Mouse (Mus musculus) heart, adult 11 months (tissue): ENCODE measurements around the gene Pex12.
"Not testable (repeated sequence)": the region's sequence is repeated elsewhere in the genome, so short reads cannot be mapped to it uniquely, and the experiment has no call there.

Source experiments
- DNase-seq: peaks from one replicate; pipeline ENCODE4 v3.0.0; 2022

Gene Pex12

DNA sequence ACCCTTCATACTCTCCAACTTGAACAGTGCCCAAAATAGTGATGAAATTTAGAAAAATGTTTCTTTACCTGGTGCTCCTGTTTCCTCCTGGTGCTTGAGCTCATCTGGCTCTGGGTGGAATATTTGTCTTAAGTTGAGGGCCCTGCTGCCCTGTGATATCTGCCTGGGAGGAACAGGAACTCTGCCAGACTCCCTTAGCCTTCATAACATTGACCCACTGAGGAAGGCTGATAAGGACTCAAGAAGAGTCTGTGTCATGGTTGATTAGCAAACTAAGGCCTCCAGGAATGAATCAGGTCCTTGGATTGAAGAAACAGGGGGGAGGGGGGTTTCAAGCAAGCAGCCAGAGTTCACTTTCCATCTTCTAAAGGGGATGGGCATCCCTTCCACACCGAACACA is 15.8 kb downstream of the Pex12 start, which contains the start of gene Slfn14:
Gene Slfn14, minus strand, starts transcription at position 161 of the 400 bp plus-strand sequence.
- peak; percentile 57 for DNase-seq

- DNase-seq, result peak; percentile 55
These were observed 16.8 kb downstream of the Pex12 start for GRCm38 (mm10) chr11:83285627-83286026.

DNA sequence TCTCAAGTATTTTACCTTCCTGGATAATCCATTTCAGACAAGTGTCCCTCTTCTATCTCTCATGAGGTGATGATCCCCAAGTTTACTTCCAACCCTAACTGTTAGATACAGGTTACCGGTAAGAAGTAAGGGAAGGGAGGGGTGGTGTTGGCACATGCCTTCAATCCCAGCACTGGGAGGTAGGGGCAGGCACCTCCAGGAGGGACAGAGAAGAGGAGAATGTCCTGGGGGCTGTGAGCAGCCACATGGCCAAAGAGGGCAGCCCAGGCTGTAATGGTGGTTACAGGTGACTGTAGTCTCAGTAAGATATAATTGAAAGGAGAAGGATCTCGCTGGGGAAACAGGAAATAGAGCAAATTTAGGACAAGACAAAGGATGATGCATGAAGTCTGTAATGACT is 20.3 kb downstream of the Pex12 start:
- peak; percentile 75 for DNase-seq

- peak; percentile 96 for DNase-seq
These were observed 22.7 kb downstream of the Pex12 start for GRCm38 (mm10) chr11:83279691-83280090.

- peak; percentile 85 for DNase-seq
These were observed 23.4 kb downstream of the Pex12 start for GRCm38 (mm10) chr11:83279024-83279423.

GRCm38 (mm10) chr11:83276251-83276650 is 26.1 kb downstream of the Pex12 start:
- peak; percentile 85 for DNase-seq

DNA sequence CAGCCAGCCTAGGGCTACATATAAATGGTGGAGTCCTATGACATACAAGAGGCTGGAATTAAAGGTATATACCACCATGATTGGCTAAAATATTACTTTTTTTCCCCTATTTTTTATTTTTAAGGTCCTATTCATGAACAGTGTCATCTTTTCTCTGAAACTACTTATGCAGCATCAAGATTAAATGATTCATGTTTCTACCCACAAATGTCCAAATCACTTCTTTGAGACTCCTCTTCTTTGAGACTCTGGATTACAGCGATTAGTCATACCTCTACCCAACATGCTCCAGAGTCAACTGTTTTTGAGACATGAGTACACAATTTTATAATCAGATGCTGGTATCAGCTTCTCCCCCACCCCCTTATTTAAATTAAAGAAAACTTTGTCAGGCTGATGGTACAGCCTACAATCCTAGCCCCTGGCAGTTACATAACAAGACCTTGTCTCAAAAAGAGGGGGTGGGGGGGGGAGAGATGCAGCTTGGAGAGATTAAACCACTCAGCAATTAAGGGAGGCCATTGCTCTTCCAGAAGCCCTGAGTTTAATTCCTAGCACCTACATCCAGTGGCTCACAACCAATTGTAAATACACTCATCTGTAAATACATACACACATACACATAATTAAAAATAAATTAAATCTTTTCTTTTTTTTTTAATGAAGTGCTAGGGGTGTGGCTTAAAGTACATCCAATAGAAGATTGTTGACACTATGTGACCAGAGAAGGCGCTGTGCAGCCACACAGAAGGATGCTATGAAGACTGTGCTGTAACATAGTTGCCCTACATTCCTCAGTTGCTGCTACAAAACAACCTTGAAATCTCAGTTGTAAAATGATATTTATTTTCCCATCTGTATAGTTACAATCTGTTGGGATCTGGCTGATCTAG is 30.2 kb downstream of the Pex12 start:
- no peak for DNase-seq

DNA sequence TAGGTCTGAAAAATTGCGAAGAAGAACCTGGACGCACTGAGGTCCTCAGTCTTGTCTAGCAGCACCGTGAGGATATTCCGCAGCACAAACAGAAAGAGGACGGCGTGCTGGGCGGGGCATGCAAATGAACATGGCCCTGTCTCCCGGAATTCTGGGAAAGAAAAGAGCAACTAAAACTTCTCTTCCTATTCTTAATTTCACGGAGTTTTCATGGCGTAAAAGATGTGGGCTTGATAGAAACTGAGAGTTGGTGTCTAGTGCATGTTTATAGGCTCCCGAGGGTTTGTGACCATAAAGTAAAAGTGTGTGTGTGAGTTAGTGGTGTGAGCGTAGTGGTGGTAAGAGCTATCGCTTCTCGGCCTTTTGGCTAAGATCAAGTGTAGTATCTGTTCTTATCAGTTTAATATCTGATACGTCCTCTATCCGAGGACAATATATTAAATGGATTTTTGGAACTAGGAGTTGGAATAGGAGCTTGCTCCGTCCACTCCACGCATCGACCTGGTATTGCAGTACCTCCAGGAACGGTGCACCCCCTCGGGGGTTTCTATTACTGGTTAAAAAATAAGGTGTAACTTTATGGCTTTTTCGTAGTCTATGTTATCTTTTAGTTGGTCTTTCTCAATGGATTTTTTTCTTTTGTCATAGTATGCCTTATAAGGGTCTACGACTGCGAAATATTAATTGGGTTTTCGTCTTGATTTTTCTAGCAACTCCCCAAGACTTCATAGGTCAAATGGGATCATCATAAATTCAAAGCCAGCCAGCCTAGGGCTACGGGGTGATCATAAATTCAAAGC is 31.0 kb downstream of the Pex12 start:
- DNase-seq, result peak; percentile 98

- DNase-seq, result no peak
These were observed 31.6 kb downstream of the Pex12 start for GRCm38 (mm10) chr11:83270842-83271150.

DNA sequence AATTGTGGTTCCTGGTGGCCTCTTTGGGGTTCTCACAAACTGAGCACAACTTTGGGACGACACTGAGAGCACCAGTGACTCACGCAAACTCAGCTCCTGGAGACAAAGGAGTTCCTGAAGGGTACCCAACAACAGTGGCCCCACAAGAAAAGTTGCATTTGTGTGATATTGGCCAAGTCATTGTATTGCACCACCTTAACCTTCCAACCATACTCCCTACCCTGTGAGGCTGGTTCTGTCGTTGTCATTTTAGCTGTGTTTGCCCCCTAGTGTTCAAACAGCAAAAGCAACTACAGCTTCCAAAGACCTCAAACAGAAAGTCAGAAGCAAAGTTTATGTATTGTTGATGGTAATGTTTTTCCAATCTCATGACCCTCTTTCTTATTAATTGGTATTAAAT is 39.2 kb downstream of the Pex12 start:
- DNase-seq, result no peak

- no peak for DNase-seq
These were observed 39.7 kb downstream of the Pex12 start for GRCm38 (mm10) chr11:83262673-83263072.

DNA sequence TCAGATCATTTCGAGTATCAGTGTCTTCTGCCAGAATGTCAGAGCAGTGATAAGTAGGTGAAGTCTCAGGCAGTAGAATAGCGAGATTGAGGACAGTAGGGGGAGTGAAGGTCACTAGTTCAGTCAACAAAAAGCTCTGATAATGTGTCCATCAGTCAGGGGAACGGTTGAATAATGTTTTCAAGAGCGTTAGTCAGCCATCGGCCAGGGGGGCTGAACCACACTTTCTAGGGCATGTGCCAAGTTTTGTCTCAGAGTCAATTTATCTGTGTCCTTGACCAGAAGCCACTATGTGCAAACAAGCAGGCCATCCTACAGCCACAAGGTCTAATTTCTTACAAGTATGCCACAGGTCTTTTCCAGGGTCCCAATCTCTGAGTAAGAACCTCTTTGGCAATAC is 45.2 kb downstream of the Pex12 start:
- not testable (repeated sequence) for DNase-seq
